Mouse (Mus musculus) midbrain, embryonic 16.5 days (tissue): ENCODE measurements around the gene Fam20a. TPM values are rescaled to one million over a fixed set of nuclear protein-coding genes. Genes with fewer than 3 reads are reported as not detected.

Source experiments
- ATAC-seq: fragments of 200-750 bp; cut with Nextera tagmentation; 2 replicates; pipeline ENCODE4 v1.8.0; 2017; ENCODE audit warnings: moderate TSS enrichment
- H3K27ac ChIP-seq: fragments of 300-500 bp; sonication (generic); 2 replicates; pipeline ENCODE4 v1.5.1; 2014; ENCODE audit warnings: mild to moderate bottlenecking, low read length, mixed read lengths
- H3K27me3 ChIP-seq: fragments of 300-500 bp; sonication (generic); 2 replicates; pipeline ENCODE4 v1.6.1; 2014; ENCODE audit warnings: low read depth, low read length, mixed read lengths; ENCODE audit not compliant: control insufficient read depth, insufficient read depth
- H3K36me3 ChIP-seq: fragments of 300-500 bp; sonication (generic); 2 replicates; pipeline ENCODE4 v1.6.1; 2014; ENCODE audit warnings: mild to moderate bottlenecking, low read length, moderate library complexity, mixed read lengths; ENCODE audit not compliant: control insufficient read depth, insufficient read depth
- H3K4me1 ChIP-seq: fragments of 300-500 bp; sonication (generic); 2 replicates; pipeline ENCODE4 v1.6.1; 2014; ENCODE audit warnings: mild to moderate bottlenecking, low read length, mixed read lengths; ENCODE audit not compliant: control insufficient read depth, insufficient read depth
- H3K4me2 ChIP-seq: fragments of 300-500 bp; sonication (generic); 2 replicates; pipeline ENCODE4 v1.6.1; 2014; ENCODE audit warnings: mild to moderate bottlenecking, low read length, mixed read lengths
- H3K4me3 ChIP-seq: fragments of 300-500 bp; sonication (generic); 2 replicates; pipeline ENCODE4 v1.5.1; 2014; ENCODE audit warnings: low read depth, mild to moderate bottlenecking, low read length, moderate library complexity, mixed read lengths
- H3K9ac ChIP-seq: fragments of 300-500 bp; sonication (generic); 2 replicates; pipeline ENCODE4 v1.6.1; 2014; ENCODE audit warnings: low read depth, low read length, mixed read lengths
- H3K9me3 ChIP-seq: fragments of 300-500 bp; sonication (generic); replicated peaks from 2 replicates; pipeline ENCODE4 v1.6.1; 2014; ENCODE audit warnings: mild to moderate bottlenecking, low read length, mixed read lengths; ENCODE audit not compliant: control insufficient read depth, poor library complexity, severe bottlenecking
- WGBS: fragments of 180-500 bp; shearing (Covaris S2); extraction: QIAGEN DNeasy Blood & Tissue Kit; methylation state at CpG from one replicate; pipeline ENCODE4 v1.1.7; 2014; 5-methylcytosine and 5-hydroxymethylcytosine counted together
- polyA plus RNA-seq: library from polyadenylated mRNA; unstranded; fragments of >200 nt; fragmentation: Nextera tagmentation; extraction: Ambion mirVana; gene quantifications from 2 replicates; pipeline ENCODE4 v1.2.1, GENCODE M21; 2015

Fam20a gene
- polyA plus RNA-seq, 1 experiment from 2014 or later: 3.9 TPM

- ATAC-seq: no peak
- 78% methylated on average over 3 of the region's 3 CpGs for WGBS
- Histone ChIP-seq H3K9me3 (no peaks in the 10 kb centered on the region), H3K27me3 (no peaks in the 10 kb centered on the region), H3K27ac (no peak overlapping the region), H3K4me2 (no peak overlapping the region), H3K4me1 (no peaks in the 10 kb centered on the region; the same call in none of the 2 replicates), H3K36me3 (no peaks in the 10 kb centered on the region), H3K4me3 (no peak overlapping the region), H3K9ac (no peak overlapping the region)
These were observed 14.6 kb downstream of the Fam20a start for GRCm38 (mm10) chr11:109707442-109707841.

DNA sequence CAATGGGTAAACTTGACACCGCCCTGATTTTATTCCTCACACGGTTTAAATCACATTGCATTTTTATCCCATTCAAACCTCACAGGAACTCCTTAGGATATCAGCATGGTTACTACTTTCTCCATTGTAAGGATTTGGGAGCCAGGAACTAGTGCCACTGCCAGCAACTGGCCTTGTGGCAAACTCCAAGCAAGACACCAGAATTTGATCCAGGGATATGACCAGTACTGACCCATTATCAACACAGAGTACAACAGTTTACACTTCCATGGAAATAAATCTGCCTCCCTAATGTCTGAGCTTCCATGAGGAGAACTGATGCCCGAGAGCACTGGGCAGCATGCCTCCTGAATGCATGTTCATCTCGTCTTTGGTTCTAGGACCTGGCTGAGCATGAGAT is 15.5 kb downstream of the Fam20a start:
- Histone ChIP-seq H3K9ac (no peak overlapping the region), H3K4me2 (no peak overlapping the region), H3K36me3 (no peaks in the 10 kb centered on the region), H3K27ac (no peak overlapping the region), H3K4me3 (no peak overlapping the region), H3K4me1 (no peaks in the 10 kb centered on the region; the same call in none of the 2 replicates), H3K27me3 (no peaks in the 10 kb centered on the region), H3K9me3 (no peaks in the 10 kb centered on the region)
- 82% methylated on average over 4 of the region's 4 CpGs for WGBS
- ATAC-seq: no peak

GRCm38 (mm10) chr11:109706055-109706412 is 16.0 kb downstream of the Fam20a start:
- 79% methylated on average over 9 of the region's 9 CpGs for WGBS
- H3K27ac ChIP-seq: no peak overlapping the region
- ATAC-seq: no peak

GRCm38 (mm10) chr11:109705336-109706054 is 16.6 kb downstream of the Fam20a start:
- Histone ChIP-seq H3K4me2 (no peak overlapping the region), H3K9me3 (no peaks in the 10 kb centered on the region), H3K27ac (no peak overlapping the region; the same call in 1 of the 2 replicates), H3K4me3 (no peak overlapping the region), H3K4me1 (no peaks in the 10 kb centered on the region; the same call in none of the 2 replicates), H3K27me3 (no peaks in the 10 kb centered on the region), H3K9ac (no peak overlapping the region), H3K36me3 (no peaks in the 10 kb centered on the region)
- no peak for ATAC-seq
- 78% methylated on average over 9 of the region's 9 CpGs for WGBS

More at GRCm38 (mm10) chr11:109706055-109706412, 16.0 kb downstream of the Fam20a start:
- Histone ChIP-seq H3K27me3 (no peaks in the 10 kb centered on the region), H3K36me3 (no peaks in the 10 kb centered on the region), H3K9me3 (no peaks in the 10 kb centered on the region), H3K4me3 (no peak overlapping the region), H3K4me2 (no peak overlapping the region), H3K9ac (no peak overlapping the region), H3K4me1 (no peaks in the 10 kb centered on the region; the same call in none of the 2 replicates)

- H3K9me3 ChIP-seq: no peaks in the 10 kb centered on the region
- no peak overlapping the region for H3K27ac ChIP-seq
- no peak for ATAC-seq
- H3K4me1 ChIP-seq: no peaks in the 10 kb centered on the region; the same call in none of the 2 replicates
- H3K27me3 ChIP-seq: no peaks in the 10 kb centered on the region
- no peak overlapping the region for H3K4me2 ChIP-seq
- H3K9ac ChIP-seq: no peak overlapping the region
- WGBS: 85% methylated on average over 22 of the region's 22 CpGs
- no peaks in the 10 kb centered on the region for H3K36me3 ChIP-seq
- H3K4me3 ChIP-seq: no peak overlapping the region
These were observed 17.5 kb downstream of the Fam20a start for GRCm38 (mm10) chr11:109704311-109705205.

DNA sequence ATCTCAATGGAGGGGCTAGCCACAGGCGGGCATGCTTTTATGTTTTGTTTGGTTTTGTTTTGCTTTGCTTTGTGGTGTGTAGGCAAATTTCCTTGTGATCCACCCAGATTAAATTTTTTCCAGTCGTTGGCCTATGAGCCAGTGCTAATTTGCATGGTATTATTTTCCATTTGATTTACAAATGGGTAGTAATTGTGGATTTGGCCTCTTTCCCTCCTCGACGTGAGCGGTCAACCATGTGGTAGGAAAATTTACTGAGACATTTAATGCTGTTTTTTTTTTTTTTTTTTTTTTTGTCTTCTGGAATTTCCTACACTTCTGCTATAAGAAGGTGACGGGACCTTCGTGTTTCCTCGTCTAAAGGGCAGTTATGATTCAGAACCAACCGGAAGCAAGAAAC is 18.2 kb downstream of the Fam20a start:
- 65% methylated on average over 9 of the region's 9 CpGs for WGBS
- H3K27ac ChIP-seq: no peak overlapping the region
- no peaks in the 10 kb centered on the region for H3K36me3 ChIP-seq
- no peaks in the 10 kb centered on the region for H3K27me3 ChIP-seq
- H3K4me3 ChIP-seq: no peak overlapping the region
- H3K4me1 ChIP-seq: no peaks in the 10 kb centered on the region; the same call in none of the 2 replicates
- ATAC-seq: no peak
- no peak overlapping the region for H3K4me2 ChIP-seq
- H3K9me3 ChIP-seq: no peaks in the 10 kb centered on the region
- H3K9ac ChIP-seq: no peak overlapping the region

DNA sequence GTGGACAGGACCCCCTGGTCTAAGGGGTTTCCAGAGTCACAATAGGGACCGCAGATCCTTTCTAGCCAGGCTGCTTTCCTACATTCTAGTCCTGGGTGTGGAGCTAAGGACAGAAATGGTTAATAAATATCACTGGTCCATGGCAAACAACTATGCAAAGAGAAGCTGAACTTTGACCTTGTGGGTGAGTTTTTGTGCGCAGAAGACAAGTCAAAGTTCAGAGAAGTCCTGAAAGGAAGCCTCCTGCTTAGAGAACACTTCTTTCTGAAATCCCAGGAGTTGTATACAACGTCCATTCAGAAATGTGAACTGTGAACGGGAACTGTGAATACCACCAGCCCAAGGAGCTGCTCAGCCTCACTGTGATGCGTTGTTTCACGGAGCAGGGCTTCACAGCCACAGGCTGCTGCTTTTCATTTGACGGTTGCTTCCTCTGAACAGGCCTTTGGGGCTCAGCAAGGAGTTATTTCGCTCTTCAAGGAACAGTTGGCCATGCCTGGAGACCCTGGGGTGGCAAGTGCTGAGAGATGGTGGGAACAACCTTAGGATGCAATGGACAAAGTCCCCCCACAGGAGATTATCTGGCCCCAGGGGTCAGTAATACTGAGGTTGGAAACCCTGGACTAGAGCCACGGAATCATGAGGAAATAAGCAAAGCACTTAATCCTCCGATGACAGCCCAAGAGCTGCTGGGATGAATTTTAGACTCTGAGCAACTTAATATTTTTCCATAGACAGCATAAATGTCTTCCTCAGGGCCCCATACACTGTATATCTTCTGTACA is 19.9 kb downstream of the Fam20a start:
- no peak for ATAC-seq
- H3K4me3 ChIP-seq: no peak overlapping the region
- H3K27ac ChIP-seq: no peak overlapping the region
- WGBS: 48% methylated on average over 10 of the region's 10 CpGs
- H3K27me3 ChIP-seq: no peaks in the 10 kb centered on the region
- H3K4me2 ChIP-seq: no peak overlapping the region
- no peak overlapping the region for H3K9ac ChIP-seq
- H3K4me1 ChIP-seq: no peaks in the 10 kb centered on the region; the same call in none of the 2 replicates
- H3K9me3 ChIP-seq: no peaks in the 10 kb centered on the region
- H3K36me3 ChIP-seq: no peaks in the 10 kb centered on the region

- ATAC-seq: no peak
- H3K9ac ChIP-seq: no peak overlapping the region
- no peaks in the 10 kb centered on the region for H3K9me3 ChIP-seq
- H3K27me3 ChIP-seq: no peaks in the 10 kb centered on the region
- H3K4me3 ChIP-seq: no peak overlapping the region
- WGBS: 69% methylated on average over 6 of the region's 6 CpGs
- no peaks in the 10 kb centered on the region for H3K36me3 ChIP-seq
- no peak overlapping the region for H3K27ac ChIP-seq
- H3K4me1 ChIP-seq: no peaks in the 10 kb centered on the region; the same call in none of the 2 replicates
- no peak overlapping the region for H3K4me2 ChIP-seq
These were observed 21.3 kb downstream of the Fam20a start for GRCm38 (mm10) chr11:109700761-109701160.
